Mouse (Mus musculus) fibroblast of lung, adult 2 months (primary cell): ENCODE measurements around the gene Coa4.
A peak's percentile ranks its signal among the peaks of the same experiment; 100 is the strongest.

Experiments
- DNase-seq: peaks from one replicate; pipeline ENCODE4 v3.0.0-alpha.2; 2011; ENCODE audit warnings: low read depth

Gene Coa4

GRCm38 (mm10) chr7:100504740-100505487, 32.0 kb upstream of the Coa4 start:
- DNase-seq, result no peak

DNA sequence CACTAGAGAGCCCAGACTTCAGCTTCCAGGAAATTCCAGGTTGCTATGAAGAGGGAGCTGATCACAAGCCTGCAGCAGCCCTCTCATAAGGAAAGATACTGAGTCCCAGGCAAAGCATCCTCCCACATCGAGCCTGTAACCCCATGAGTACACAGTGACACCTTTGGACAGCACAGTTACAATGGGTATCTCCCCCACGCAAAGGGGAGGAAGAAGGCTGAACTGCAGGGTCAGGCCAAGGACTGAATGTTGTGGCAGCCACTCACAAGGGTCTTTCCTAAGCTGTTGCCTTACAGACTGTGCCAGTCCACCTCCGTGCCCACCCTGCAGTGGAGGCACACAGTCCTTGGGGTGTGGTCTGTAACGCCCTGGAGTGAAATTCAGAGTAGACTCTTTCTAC, 30.4 kb upstream of the Coa4 start:
- DNase-seq, result no peak

GRCm38 (mm10) chr7:100508670-100509069, 28.2 kb upstream of the Coa4 start:
- DNase-seq, result no peak

- no peak for DNase-seq
Observed at GRCm38 (mm10) chr7:100511602-100512001, 25.3 kb upstream of the Coa4 start.

DNA sequence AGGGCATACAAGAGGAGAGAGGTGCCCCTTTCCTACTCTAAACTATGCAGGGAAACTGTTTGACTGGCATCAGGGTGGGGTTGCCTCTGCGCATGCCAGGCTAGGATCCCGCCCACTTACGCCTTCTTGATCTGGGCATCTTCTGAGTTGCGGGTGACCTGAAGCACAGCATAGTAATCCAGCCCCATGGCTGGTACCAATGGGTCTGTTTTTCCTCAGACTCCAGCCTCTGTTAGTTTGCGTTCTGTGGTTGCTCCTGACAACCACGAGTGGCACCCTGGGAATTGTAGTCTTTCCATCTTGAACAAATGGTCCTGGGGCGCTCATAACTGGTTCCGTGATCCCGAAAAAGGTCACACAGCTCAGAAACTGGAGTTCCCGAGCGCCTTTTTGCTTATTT, 22.3 kb upstream of the Coa4 start, which contains the start of gene Dnajb13:
Dnajb13 (minus strand) TSS at position 388 of the 400 bp plus-strand sequence.
- DNase-seq, result no peak

DNA sequence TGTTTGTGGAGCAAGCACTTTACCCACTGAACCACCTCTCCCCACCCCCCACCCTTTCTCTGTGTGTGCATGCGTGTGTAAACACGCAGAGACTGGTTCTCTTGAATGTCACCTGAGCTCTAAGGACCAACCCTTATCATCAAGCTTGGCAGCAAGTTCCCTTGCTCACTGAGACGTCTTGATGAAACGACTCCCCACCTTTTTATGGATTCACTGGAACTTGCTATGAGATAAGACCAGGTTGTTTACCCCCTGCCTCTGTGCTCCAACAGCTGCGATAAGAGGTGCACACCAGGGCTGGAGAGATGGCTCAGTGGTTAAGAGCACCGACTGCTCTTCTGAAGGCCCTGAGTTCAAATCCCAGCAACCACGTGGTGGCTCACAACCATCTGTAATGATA, 16.7 kb upstream of the Coa4 start:
- DNase-seq, result no peak

DNA sequence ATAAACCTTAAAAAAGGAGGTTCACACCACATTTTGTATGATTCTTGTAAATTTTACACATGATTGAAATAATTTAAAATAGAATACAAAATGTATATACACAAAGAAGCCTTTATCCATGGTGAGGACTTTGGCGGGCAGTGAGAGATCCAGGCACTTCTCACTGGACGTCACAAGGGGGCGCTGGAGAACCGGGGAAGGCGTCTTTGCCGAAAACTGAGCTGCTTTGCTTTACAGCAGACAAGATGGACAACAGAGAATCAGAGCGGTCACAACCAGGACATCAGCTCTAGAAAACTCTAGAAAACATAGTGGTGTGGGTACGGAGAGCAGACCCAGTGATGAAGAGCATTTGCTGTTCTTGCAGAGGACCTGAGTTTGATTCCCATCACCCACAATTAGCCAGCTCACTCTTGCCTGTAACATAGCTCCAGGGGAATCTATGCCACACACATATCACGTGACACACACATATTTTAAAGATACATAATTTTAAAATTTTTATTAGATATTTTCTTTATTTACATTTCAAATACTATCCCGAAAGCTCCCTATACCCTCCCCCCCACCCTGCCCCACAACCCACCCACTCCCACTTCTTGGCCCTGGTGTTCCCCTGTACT, 16.1 kb upstream of the Coa4 start:
- peak; percentile 53 for DNase-seq

- DNase-seq, result no peak
Observed at GRCm38 (mm10) chr7:100522222-100522621, 14.6 kb upstream of the Coa4 start.

DNA sequence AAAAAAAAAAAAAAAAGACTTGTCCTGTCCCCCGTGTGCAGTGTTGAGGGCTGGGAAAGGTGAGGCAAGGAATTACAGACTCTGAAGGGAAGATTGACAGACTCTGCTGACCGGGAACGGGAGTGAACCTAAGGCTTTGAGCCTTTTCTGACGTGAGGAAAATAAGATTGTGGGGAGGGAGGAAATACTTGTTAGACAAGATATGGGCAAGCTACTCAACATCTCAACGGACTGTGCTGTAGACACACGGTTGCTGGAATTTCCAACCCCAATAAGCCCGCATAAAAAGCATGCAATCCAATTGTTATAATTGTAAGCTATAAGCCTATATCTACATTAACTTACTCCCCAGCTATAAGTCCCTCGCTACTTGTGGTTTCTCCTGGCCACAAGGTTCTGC, 12.2 kb upstream of the Coa4 start:
- no peak for DNase-seq

GRCm38 (mm10) chr7:100530766-100531165, 6.1 kb upstream of the Coa4 start:
- no peak for DNase-seq

GRCm38 (mm10) chr7:100533503-100533902, 3.4 kb upstream of the Coa4 start:
- DNase-seq, result no peak

- no peak for DNase-seq
Observed at GRCm38 (mm10) chr7:100534216-100534615, 2.7 kb upstream of the Coa4 start.

- DNase-seq, result no peak
Observed at GRCm38 (mm10) chr7:100535831-100536230, 1.0 kb upstream of the Coa4 start.

GRCm38 (mm10) chr7:100537519-100537902, 640 bp downstream of the Coa4 start:
- DNase-seq, result no peak

GRCm38 (mm10) chr7:100539516-100539915, 2.6 kb downstream of the Coa4 start:
- DNase-seq, result no peak

GRCm38 (mm10) chr7:100544437-100544836, 7.6 kb downstream of the Coa4 start:
- DNase-seq, result no peak

- DNase-seq, result no peak
Observed at GRCm38 (mm10) chr7:100547631-100548030, 10.8 kb downstream of the Coa4 start.

GRCm38 (mm10) chr7:100549796-100550195, 12.9 kb downstream of the Coa4 start:
- no peak for DNase-seq

GRCm38 (mm10) chr7:100550338-100551007, 13.6 kb downstream of the Coa4 start:
- no peak for DNase-seq

DNA sequence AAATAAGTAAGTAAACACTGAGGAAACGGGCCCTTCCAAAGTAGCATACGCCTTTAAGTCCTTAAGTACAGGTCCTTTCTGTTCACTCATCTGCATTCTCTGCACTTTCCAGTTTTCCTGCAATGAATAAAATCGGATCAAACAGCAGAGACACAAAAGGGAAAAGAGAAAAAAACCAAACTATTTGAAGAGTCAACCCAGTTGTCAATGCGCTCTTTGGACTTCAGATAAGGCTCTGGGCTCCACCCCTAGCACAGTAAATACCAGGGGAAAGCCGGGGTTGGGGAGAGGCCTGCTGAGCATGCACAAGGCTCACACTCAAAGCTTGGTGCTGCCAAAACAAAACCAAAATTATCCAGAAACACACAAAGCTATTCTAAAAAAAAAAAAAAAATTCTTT, 18.1 kb downstream of the Coa4 start:
- DNase-seq, result no peak

- peak; percentile 49 for DNase-seq
Observed at GRCm38 (mm10) chr7:100555431-100555951, 18.6 kb downstream of the Coa4 start.

DNA sequence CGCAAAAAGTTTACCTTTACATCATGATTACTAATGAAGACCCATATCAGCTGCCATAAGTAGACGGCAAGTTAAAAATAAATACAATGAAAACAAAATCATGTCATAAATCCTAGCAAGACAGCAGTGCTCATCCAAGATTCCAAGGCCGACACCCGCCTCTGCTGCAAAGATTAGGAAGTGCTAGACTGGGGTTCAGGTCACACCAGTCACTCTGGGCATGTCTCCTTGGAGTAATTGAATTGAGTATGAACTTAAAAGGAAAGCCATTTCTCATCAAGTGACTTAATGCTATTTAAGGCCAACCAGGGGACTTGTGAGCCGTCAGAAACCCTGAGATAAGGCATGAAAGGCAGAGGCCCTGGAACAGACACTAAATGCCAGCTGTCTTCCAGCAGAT, 20.4 kb downstream of the Coa4 start:
- no peak for DNase-seq

GRCm38 (mm10) chr7:100559331-100559730, 22.5 kb downstream of the Coa4 start:
- no peak for DNase-seq
